Mouse (Mus musculus): Measurements from ENCODE around the gene Cmtm7.

DNA sequence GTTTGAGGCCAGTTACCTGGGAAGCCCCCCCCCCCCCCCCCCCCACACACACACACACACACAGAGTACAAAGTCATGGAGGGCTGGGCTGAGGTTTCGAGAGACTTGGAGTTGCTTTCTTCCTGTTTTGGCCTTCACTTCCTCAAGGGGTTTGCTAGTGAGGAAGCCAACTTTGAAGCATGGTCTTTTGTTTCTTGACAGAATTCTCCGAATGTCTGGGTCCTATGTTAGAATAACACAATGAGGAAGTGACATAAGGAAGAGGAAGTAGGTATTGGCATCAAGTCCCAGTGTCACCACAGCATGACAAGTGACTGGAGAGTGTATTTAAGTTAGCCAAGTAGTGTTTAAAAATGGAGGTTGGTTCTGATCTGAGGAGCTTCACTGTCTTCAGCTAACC is 38.9 kb downstream of the Cmtm7 start:
- TF ChIP-seq CTCF (IDR thresholded peaks at IDR 0.05; ENCODE audit: low read depth) (no peak), EP300 (IDR thresholded peaks at IDR 0.05; ENCODE audit: low read depth) (no peak)

Data from liver, embryonic 14.5 days (tissue).